Mouse (Mus musculus): ENCODE data around the gene Piwil1.

The Piwil1 gene

DNA sequence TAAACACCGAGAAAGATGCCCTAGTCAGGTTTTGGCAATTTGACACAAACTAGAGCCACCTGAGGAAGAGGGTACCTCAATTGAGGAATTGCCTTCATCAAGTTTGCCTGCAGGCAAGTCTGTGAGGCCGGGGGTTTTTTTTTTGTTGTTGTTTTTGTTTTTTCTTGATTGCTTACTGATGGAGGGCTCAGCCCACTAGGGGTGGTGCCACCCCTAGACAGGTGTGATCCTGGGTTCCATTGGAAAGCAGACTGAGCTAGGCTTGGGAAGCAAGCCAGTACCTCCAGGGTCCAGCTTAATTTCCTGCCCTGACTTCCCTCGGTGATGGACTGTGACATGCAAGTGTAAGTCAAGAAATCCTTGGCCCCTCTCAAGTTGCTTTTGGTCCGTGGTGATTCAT lies at the start of gene Piwil1:
Gene Piwil1, plus strand, starts transcription at position 301 of the 400 bp plus-strand sequence.
- DNase-seq (ENCODE audit: low spot score) = no peak

DNA sequence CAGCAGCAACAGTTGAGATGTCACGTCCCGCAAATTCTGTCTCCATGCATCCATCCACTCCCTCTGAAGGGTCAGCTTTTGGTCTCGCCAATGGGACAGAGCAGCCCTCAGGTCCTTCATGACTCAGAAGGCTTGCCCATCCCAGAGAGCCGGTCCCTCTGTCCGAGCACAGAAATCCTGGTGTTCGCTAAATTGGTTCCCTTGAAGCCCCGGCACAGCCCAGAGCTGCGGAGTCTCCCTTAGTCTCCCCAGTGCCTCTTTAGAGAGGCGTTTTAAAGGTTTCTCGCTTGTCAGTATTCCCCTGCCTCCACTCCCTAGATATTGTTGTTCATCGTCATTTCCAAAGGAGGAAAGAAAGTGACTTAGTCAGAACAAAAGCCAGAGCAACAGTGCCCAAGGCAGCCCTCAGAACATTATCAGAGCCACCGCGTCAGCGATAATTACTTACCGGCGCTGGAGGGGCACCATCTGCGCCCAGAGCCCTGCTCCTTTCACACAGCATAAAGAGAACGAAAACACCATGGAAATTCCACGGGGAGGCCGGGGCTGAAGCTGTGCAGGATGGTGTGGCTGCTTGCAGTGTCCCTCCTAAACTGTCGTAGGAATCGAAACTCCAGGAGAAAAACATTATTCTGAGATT lies 45.7 kb upstream of the Piwil1 start:
- DNase-seq (ENCODE audit: low spot score) = no peak

DNA sequence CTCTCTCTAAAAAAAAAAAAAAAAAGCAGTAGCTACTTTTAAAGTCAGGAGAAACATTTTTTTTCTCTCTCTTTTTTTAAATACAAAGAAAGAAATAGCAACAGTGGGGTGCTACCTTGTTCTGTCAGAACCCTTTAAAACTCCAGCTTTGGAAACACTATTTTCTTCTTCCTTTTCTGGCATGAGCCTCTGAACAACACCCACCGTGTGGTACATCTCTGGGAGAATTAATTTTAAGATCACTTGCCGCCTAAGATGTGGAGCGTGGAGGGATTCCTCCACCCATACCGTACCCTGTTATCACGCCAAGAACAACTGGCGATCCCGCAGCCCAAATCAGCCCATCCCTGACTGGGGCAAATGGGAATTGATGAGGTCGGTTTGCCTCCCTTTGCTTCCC lies 42.2 kb upstream of the Piwil1 start:
- DNase-seq (ENCODE audit: low spot score) = no peak

DNA sequence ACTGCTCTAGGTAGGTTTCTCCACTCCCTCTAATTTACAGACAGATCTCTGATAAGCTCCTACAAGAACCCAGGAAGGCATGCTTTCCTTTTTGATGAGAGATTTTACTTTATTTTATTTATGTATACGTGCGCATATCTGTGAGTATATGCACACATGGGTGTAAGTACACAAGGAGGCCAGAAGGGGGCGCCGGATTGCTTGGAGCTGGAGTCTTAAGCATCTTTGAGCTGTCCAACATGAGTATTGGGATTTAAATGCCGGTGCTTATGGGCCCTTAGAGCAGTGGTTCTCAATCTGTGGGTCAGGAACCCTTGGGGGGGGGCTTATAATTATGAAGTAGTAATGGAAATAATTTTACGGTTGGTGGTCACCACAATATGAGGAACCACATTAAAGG lies 39.4 kb upstream of the Piwil1 start:
- no peak for DNase-seq (ENCODE audit: low spot score)

DNA sequence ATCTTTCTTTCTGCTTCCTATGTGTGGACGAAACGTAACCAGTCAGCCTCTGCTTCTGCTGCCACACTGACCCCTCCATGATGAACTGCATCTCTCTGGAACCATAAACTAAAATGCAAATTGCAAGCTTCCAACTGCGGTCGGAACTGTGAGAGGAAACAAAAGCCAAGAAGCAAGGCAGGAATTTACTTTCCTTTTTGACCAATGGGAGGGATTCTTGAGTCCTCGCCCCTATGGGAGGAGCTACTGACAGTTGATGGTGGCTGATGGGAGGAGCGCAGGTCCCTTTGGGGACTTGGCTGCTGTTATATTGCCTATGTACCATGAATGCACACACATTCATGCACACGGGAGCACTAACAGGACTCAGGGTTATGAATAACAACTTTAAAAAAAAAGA lies 38.3 kb upstream of the Piwil1 start:
- no peak for DNase-seq (ENCODE audit: low spot score)

DNA sequence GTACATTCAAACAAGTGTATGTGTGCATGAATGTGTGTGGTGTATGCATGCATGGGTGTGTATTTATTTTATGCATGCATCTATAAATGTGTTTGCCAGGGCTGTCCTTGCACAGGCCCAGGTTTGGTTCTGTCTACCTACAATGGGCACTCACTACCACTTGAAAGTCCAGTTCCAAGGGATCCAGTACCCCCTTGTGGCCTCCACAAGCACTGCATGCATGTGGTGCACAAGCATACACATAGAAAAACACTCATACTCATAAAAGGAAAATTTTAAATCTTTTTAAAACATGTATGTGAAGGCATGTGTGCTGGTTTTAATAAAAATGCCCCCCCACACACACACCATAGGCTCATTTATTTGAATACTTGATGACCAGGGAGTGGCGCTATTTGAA lies 37.3 kb upstream of the Piwil1 start:
- DNase-seq (ENCODE audit: low spot score) = no peak

DNA sequence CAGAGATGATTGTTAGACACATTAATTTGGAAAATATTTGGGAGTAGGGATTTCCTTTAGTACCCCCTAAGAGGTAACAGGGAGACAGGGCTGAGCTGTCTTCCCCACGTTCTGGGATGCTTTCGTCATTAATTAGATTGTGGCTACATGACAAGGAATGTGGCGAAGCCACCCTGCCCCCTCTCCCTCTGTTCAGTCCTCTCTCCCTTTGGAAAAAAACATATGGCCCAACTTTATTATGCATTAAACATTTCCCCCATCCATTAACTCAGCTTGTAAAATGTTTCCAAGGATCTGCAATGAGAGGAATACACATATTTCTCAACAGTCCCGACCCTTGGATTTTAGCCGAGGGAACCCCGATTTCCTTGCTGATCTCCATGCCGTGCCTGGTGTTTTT lies 35.0 kb upstream of the Piwil1 start:
- no peak for DNase-seq (ENCODE audit: low spot score)

DNA sequence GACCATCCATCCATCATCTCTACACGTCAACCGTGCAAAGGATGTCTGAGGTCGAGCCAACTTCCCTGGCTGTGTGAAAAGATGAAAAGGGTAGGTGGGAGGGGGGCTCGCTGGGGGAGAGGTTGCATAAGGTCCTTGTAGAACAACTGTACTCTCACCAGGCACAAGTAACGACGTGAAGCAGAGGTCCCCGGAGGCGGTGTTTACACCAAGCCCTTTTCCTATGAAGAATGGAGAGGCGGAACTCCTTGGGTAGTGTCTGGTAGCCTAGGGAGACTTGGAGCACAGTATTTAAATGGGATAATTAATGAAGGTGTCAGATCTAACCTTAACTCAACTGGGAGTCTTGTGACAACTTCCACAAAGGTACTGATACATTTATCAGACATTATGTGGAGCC lies 28.2 kb upstream of the Piwil1 start:
- no peak for DNase-seq (ENCODE audit: low spot score)

DNA sequence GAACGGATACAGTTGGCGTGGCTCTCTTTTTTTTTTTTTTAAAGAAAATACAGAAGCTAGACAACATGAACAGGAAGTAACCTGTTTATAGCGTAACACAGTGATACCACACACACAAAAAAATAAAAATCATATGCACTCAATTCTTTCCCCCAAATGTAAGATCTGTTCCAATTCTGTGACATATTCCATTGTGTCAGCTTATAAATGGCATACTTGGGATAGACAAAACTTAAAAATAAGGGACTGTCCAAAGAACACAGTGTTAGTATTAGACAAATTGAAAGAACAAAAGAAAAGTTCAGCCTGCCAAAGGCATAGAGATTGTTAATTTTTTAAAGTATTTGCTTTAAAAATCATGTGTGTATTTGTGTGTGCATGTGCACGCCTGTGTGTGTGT lies 25.0 kb upstream of the Piwil1 start:
- no peak for DNase-seq (ENCODE audit: low spot score)

DNA sequence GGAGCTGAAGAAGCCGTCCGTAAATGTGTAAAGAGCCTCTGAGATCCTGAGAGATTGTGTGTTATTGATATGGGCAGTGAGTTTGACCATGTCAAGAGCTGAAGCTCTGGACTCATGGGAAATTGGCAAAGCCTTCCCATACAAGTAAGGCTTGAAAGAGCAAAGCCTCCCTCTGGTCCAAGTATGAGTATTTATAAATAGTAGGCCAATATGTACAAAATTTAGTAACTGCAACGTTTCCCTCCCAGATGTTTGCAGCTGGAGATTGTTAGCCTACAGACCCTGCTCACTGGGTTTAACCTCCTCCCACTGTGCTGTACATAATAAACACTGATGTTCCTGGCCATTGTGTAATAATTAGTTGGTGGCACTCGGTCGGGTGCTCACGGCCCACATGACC lies 24.5 kb upstream of the Piwil1 start:
- no peak for DNase-seq (ENCODE audit: low spot score)

DNA sequence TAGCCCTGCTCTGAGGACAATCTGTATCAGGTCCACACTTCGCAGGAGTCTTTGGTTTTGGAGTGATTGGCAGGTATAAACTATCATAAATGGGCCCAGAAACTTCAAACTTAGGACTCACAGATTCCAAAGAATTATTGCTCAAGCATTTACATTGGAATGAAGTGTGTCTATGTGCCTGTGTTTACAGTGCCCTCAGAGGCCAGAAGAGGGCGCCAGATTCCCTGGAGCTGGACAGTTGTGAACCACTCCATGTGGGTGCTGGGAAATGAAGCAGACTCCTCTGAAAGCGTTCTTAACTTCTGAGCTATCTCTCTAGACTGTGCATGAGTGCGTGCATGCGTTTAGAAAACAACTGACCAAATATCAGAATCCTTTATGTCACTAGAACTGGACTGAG lies 20.9 kb upstream of the Piwil1 start:
- no peak for DNase-seq (ENCODE audit: low spot score)

DNA sequence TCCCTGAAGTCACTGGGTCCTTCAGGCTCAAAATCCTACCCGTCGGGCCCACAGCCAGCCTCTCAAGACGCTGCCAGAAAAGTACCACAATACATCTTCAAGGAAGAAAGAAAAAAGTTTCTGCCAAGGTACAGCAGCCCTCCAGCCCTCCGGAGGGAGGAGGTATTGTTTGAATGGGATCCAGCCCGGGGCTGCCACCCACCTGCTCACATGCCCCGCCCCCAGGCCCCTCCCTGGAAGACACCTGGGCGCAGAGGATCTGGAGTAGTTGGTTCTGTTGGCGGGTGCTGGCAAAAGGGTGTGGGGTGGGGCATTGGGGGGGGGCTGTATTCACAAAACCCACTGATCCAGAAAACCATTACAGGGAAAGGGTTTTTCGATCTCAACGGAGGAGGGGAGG lies 18.1 kb upstream of the Piwil1 start:
- DNase-seq (ENCODE audit: low spot score) = peak; percentile 47

DNA sequence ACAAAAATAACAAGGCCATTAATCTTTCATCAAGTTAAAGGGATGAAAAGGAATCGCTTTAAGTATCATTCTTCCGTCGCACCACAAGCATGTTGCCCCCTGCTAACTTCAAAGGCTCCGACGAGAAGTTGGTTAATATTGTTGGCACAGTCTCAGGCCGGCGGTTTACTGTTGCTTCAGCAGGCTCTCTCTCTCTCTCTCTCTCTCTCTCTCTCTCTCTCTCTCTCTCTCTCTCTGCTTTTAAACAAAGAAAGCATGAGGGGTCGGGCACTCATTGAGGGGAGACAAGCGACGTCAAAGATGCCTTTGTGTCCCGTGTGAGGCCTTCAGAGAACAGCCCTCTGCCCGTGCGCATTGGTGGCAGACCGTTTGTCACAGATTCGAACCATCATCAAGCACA lies 17.7 kb upstream of the Piwil1 start:
- DNase-seq (ENCODE audit: low spot score) = no peak

DNA sequence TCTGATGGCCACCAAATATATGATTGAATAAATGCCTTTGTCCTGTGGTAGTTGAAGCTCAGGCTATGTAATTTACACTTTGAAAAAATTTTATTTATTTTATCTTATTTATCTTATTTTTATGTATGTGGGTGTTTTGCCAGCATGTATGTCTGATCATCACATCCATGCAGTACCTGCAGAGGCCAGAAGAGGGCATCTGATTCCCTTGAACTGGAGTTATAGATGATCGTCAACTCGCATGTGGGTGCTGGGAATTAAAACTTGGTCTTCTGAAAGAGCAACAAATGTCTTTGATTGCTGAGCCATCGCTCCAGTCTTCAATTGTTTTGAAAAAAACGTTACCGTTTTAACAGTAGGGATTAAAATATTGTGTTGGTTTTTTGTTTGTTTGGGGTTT lies 15.2 kb upstream of the Piwil1 start:
- DNase-seq (ENCODE audit: low spot score) = no peak

DNA sequence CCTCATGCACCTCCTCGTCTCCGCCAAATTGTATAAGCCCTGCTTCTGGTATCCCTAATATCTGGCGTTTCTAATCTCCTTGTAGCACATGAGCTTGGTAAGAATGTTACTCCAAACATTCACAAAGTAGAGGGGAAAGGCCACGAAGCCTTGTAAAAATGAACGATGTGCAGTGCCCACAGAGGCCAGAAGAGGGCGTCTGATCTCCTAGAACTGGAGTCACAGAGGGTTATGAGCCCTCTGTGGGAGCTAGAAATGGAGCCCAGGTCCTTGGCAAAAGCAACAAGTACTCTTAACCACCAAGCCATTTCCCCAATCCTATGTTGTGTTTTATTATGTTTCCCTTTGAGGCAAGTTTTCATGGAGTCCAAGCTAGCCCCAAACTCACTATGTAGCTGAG lies 8.2 kb upstream of the Piwil1 start:
- DNase-seq (ENCODE audit: low spot score) = no peak

DNA sequence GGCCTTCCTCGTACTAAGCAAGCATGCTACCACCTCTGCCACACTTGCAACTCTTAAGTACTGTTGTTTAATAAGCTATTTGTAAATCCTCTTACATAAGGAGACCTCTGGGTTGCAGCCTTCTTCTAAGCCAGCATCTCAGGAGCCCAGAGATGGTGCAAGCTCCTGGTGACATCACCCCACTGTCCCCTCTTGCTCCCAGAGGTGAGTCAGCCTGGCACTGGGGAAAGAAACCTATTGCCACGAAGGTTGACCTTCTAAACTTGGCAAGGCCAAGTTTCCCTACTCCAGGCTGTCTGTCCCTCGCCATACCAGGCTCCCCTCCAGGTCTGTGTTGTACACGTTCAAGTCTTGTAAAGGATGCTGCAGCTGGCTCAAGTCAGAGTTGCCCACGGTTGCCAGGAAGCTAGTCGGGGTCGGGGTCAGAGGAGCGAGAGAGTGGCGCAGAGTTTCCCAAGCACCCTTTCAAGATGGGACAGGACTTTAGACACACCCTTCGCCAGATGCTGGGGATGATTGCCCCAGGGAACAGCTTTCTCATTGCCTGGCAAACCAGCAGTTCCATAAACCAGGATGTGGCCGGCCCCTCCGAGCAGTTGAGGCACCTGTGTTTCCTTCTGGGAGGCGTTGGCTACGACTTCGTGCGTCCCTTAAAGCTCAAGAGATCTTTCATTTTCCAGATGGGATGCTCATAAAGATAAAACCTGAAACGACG lies 7.6 kb upstream of the Piwil1 start:
- no peak for DNase-seq (ENCODE audit: low spot score)

DNA sequence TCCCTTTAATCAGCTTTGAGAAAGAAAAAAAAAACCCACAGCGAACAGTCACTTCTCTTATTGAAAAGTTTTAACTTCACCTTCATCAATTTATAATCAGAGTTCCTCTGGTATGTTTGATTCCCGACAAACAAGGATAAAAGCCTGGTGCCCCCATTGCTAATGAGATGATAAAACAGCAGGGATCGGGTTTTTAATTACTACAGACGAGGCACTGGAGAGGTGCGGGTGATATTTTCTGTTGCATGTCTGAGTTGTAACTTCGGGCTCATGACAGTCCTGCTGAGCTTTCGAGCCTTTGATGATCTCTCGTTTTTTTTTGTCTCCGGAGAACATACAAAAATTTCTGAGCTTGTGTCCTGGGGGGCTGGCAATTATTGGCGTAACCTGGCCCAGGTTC lies 5.5 kb upstream of the Piwil1 start:
- DNase-seq (ENCODE audit: low spot score) = no peak

DNA sequence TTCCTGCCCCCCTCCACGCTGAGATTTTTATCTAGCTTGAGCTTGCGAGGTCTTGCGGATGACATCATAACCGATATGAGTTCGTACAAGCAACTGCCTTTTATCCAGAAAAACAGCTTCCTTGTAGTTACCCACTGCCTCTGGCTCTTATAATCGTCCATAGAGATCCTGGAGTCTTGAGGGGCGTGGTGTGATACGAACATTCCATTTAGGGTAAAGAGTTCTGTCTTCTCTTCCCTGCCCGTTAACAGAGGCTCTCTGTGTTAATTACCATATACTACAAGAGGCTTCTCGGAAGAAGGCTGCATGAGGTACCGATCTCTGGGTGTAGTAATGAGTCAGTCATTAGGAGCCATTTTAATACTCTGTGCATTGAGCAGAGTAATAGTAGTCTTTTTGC lies 1.6 kb upstream of the Piwil1 start:
- DNase-seq (ENCODE audit: low spot score) = no peak

DNA sequence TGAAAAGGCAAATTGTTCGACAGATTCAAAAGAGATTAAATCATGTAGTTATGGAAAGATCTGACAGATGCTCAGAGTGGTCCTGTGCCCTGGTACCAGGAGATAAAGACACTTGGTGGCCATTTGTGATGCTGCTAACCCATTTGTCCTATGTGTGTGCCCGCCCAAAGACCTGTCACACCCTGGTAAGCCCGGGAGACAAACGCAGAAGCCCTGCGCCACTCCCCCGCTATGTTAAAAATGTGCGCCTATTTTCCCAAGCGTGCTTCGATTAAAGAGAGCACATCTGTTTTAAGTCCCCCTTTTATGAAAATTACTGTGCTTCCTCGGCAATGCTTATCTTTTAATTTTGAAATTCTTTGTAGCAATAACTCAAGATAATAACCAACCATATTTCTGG lies 1.4 kb downstream of the Piwil1 start:
- DNase-seq (ENCODE audit: low spot score) = no peak

DNA sequence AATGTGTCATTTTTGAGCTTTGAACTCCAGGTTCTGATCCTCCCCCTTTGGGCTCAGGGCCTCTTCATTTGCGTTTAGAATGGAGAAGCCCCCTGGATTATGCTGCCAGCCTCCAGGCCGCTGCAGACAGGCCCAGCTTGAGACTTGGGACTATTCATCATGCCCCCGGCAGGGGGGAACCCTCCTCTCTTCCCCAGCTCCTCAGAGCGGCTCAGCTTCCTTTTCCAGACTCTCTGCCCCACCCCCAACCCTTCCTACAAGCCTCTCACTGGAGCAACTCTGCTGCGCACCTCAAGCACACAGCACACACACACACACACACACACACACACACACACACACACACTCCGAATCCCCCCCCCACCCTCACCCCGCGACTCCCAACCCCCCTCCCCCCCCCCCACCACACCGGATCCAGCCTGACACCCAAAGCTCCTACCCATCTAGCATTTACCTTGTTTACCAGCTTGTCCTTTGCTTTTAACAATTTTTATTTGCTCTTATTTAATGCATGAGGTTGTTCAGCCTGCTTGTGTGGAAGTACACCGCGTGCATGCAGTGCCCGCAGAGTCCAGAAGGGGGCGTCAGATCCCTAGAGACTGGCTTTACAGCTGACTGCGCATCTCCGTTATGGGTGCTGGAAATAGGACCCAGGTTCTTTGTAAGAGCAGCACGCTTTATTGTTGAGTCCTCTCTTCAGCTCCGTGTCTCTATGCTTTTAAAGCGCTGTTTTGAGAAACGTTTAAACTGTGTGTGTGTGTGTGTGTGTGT lies 2.0 kb downstream of the Piwil1 start:
- DNase-seq (ENCODE audit: low spot score) = peak; percentile 74

DNA sequence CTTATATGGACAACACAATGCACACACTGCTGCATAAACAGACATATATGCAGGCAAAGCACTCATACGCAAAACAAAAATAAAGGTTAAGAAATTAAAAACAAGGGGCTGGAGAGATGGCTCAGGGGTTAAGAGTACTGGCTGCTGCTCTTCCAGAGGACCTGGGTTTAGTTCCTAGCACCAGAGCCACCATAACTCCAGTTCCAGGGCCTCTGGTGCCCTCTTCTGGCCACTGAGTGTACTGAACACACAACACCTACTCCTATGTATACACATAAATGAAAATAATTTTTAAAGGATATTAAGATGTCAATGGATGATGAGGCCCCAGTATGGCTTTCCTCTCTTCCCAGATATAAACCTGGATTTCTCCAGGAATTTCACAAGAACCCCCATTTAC lies 4.1 kb downstream of the Piwil1 start:
- DNase-seq (ENCODE audit: low spot score) = no peak

DNA sequence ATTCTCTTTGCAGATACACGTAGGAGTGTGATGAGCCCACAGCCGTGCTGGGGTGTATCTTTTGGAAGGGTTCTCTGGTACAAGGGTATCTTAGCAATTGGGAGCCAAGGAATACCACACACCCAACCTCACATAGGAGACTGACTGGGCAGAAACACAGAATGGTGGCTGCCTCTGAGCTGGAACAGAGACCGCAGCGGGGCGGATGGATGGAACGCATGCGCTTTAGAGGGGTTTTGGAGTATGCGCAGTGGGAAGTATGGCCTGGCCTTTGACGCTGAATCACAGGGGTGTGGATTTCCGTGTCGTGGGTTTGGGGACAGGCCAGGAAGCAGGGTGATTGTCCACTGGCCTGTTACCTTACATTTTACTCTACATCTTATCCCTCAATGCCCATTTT lies 4.9 kb downstream of the Piwil1 start:
- peak; percentile 39 for DNase-seq (ENCODE audit: low spot score)

DNA sequence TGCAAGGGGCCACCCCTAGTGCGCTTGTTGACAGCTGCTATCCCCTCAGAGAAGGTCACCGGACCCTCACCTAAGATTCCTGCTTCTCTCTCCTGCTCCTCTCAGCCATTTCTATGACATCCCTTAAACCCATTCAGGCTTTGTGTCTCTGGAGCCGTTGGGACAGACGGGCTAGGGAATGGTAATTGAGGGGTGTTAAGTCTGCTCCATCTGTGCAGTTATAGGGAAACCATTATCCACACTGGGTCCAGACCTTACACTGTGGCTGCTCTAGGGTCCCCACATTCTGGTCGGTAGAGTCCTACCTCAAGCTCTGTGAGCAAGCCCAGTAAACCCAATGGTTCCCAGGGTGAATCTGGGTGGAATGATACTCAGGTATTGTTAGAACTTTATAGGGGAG lies 6.6 kb downstream of the Piwil1 start:
- no peak for DNase-seq (ENCODE audit: low spot score)
